Mouse (Mus musculus): ENCODE measurements around the gene Ninj2. TPM values are rescaled to one million over a fixed set of nuclear protein-coding genes. Genes with fewer than 3 reads are reported as not detected.

Ninj2 gene
- not detected for polyA plus RNA-seq (2014; fragmentation: Illumina TruSeq; extraction: RNeasy Lipid Tissue Mini Kit (QIAGEN cat#74804); ENCODE audit: low read depth, low replicate concordance)

GRCm38 (mm10) chr6:120093100-120093499 lies at the start of gene Ninj2:
Gene Ninj2, plus strand, starts transcription at chr6:120093350.

Other genes starting within 250 kb of the Ninj2 start
- 16.9 TPM for gene Erc1, start 245.2 kb upstream of the Ninj2 start, polyA plus RNA-seq (2014; fragmentation: Illumina TruSeq; extraction: RNeasy Lipid Tissue Mini Kit (QIAGEN cat#74804); ENCODE audit: low read depth, low replicate concordance)
- gene Rad52, start 190.7 kb upstream of the Ninj2 start, polyA plus RNA-seq (2014; fragmentation: Illumina TruSeq; extraction: RNeasy Lipid Tissue Mini Kit (QIAGEN cat#74804); ENCODE audit: low read depth, low replicate concordance) = 8.7 TPM
- 1,444 TPM for gene Wnk1, start 54.7 kb upstream of the Ninj2 start, polyA plus RNA-seq (2014; fragmentation: Illumina TruSeq; extraction: RNeasy Lipid Tissue Mini Kit (QIAGEN cat#74804); ENCODE audit: low read depth, low replicate concordance)
- not detected for gene D330020A13Rik, start 201.0 kb downstream of the Ninj2 start, polyA plus RNA-seq (2014; fragmentation: Illumina TruSeq; extraction: RNeasy Lipid Tissue Mini Kit (QIAGEN cat#74804); ENCODE audit: low read depth, low replicate concordance)
- 1.7 TPM for gene B4galnt3, start 201.2 kb downstream of the Ninj2 start, polyA plus RNA-seq (2014; fragmentation: Illumina TruSeq; extraction: RNeasy Lipid Tissue Mini Kit (QIAGEN cat#74804); ENCODE audit: low read depth, low replicate concordance)

All from kidney, adult 10 weeks (tissue).